Mouse (Mus musculus) MEL (cell line): ENCODE measurements around the gene Bbs12. TPM values are rescaled to one million over a fixed set of nuclear protein-coding genes. Genes with fewer than 3 reads are reported as not detected.

Source experiments
- DNase-seq: peaks from one replicate; pipeline ENCODE4 v3.0.0; 2011; ENCODE audit warnings: low read depth, low spot score
- H3K27ac ChIP-seq: 2 replicates; pipeline ENCODE4 v1.5.1; 2012; ENCODE audit warnings: low read depth, mild to moderate bottlenecking, control low read depth, low read length, moderate library complexity; ENCODE audit not compliant: control insufficient read depth
- H3K27me3 ChIP-seq, 2 experiments: fragments of 150-350 bp in 1 of 2; sonication (generic) in 1 of 2; 2 replicates each; pipeline ENCODE4 v1.6.1; 2012; ENCODE audit warnings: low read length in 2 of 2, mild to moderate bottlenecking in 2 of 2, improper control_type of control experiment in 1 of 2, moderate library complexity in 1 of 2; ENCODE audit not compliant: insufficient read depth in 2 of 2, control insufficient read depth in 1 of 2
- H3K36me3 ChIP-seq, 2 experiments: 2 replicates each; pipeline ENCODE4 v1.6.1; 2012 to 2014; ENCODE audit warnings: low read length in 2 of 2, improper control_type of control experiment in 1 of 2, inconsistent platforms in 1 of 2, mild to moderate bottlenecking in 1 of 2; ENCODE audit not compliant: insufficient read depth in 2 of 2, control insufficient read depth in 1 of 2
- H3K4me1 ChIP-seq, 2 experiments: fragments of 150-350 bp in 1 of 2; sonication (generic) in 1 of 2; 2 replicates each; pipeline ENCODE4 v1.6.1; 2012; ENCODE audit warnings: low read length in 2 of 2, improper control_type of control experiment in 1 of 2, mild to moderate bottlenecking in 1 of 2; ENCODE audit not compliant: insufficient read depth in 2 of 2, control insufficient read depth in 1 of 2
- H3K4me3 ChIP-seq, 2 experiments: fragments of 150-350 bp in 1 of 2; sonication (generic) in 1 of 2; 2 replicates each; pipeline ENCODE4 v1.5.1; 2012; ENCODE audit warnings: low read depth in 2 of 2, low read length in 2 of 2, mild to moderate bottlenecking in 2 of 2, moderate library complexity in 2 of 2, control low read depth in 1 of 2, improper control_type of control experiment in 1 of 2; ENCODE audit not compliant: control insufficient read depth in 1 of 2, insufficient read depth in 1 of 2
- H3K79me2 ChIP-seq: 2 replicates; pipeline ENCODE4 v1.6.1; 2012; ENCODE audit warnings: mild to moderate bottlenecking, low read length, moderate library complexity; ENCODE audit not compliant: control insufficient read depth, poor library complexity, insufficient read depth
- H3K9ac ChIP-seq: 2 replicates; pipeline ENCODE4 v1.6.1; 2012; ENCODE audit warnings: low read depth, mild to moderate bottlenecking, control low read depth, low read length, moderate library complexity; ENCODE audit not compliant: control insufficient read depth, poor library complexity, severe bottlenecking
- H3K9me3 ChIP-seq: fragments of 150-350 bp; sonication (generic); replicated peaks from 2 replicates; pipeline ENCODE4 v1.6.1; 2012; ENCODE audit warnings: mild to moderate bottlenecking, low read length, improper control_type of control experiment, moderate library complexity; ENCODE audit not compliant: insufficient read depth
- BHLHE40 ChIP-seq: IDR thresholded peaks from 2 replicates; pipeline ENCODE4 v1.6.1; 2012; ENCODE audit warnings: low read depth, mild to moderate bottlenecking, inconsistent platforms, low read length, improper control_type of control experiment, borderline replicate concordance
- CHD2 ChIP-seq: IDR thresholded peaks from 2 replicates; pipeline ENCODE4 v1.6.1; 2011; ENCODE audit warnings: low read length, improper control_type of control experiment
- CTCF ChIP-seq, 3 experiments: IDR thresholded peaks in 2 of 3; conservative IDR thresholded peaks in 1 of 3; 2 replicates each; pipeline ENCODE4 v1.5.1; 2011 to 2012; ENCODE audit warnings: low read length in 3 of 3, low read depth in 2 of 3, mild to moderate bottlenecking in 2 of 3, improper control_type of control experiment in 1 of 3, inconsistent platforms in 1 of 3, mixed read lengths in 1 of 3, moderate library complexity in 1 of 3; ENCODE audit not compliant: control insufficient read depth in 1 of 3, insufficient read depth in 1 of 3, poor library complexity in 1 of 3, severe bottlenecking in 1 of 3
- MYB ChIP-seq: IDR thresholded peaks from 2 replicates; pipeline ENCODE4 v1.6.1; 2011; ENCODE audit warnings: mild to moderate bottlenecking, low read depth, low read length, improper control_type of control experiment
- NRF1 ChIP-seq: IDR thresholded peaks from 2 replicates; pipeline ENCODE4 v1.6.1; 2014; ENCODE audit warnings: low read depth, mild to moderate bottlenecking, inconsistent platforms, low read length, improper control_type of control experiment, moderate library complexity; ENCODE audit not compliant: poor library complexity, insufficient read depth, severe bottlenecking
- RAD21 ChIP-seq: IDR thresholded peaks from 2 replicates; pipeline ENCODE4 v1.6.1; 2011; ENCODE audit warnings: mild to moderate bottlenecking, low read depth, low read length, improper control_type of control experiment
- SIN3A ChIP-seq: IDR thresholded peaks from 2 replicates; pipeline ENCODE4 v1.6.1; 2012; ENCODE audit warnings: low read length, improper control_type of control experiment, inconsistent platforms
- TAL1 ChIP-seq: IDR thresholded peaks from 2 replicates; pipeline ENCODE4 v1.6.1; 2012; ENCODE audit warnings: mild to moderate bottlenecking, inconsistent platforms, low read length, moderate library complexity, mixed read lengths
- TBP ChIP-seq: IDR thresholded peaks from 2 replicates; pipeline ENCODE4 v1.8.0; 2011; ENCODE audit warnings: low read depth, low read length, improper control_type of control experiment
- UBTF ChIP-seq: IDR thresholded peaks from 2 replicates; pipeline ENCODE4 v1.6.1; 2012; ENCODE audit warnings: low read depth, mild to moderate bottlenecking, inconsistent platforms, low read length, improper control_type of control experiment, moderate library complexity, borderline replicate concordance; ENCODE audit not compliant: insufficient read depth
- USF1 ChIP-seq: IDR thresholded peaks from 2 replicates; pipeline ENCODE4 v1.6.1; 2014; ENCODE audit warnings: low read depth, mild to moderate bottlenecking, inconsistent platforms, low read length, improper control_type of control experiment, moderate library complexity
- polyA plus RNA-seq, 2 experiments: library from polyadenylated mRNA; stranded (reverse) in 1 of 2; unstranded in 1 of 2; fragments of >175 nt in 1 of 2; fragments of >200 nt in 1 of 2; gene quantifications; 2 replicates each; pipeline versions ENCODE4 v1.2.1 to v1.2.4; 2012; ENCODE audit warnings: low replicate concordance in 2 of 2, low read depth in 1 of 2; ENCODE audit not compliant: insufficient read length in 2 of 2, insufficient read depth in 1 of 2, missing spikeins in 1 of 2
- total RNA-seq: library from RNA; depleted of rRNA; stranded (reverse); fragments of 300-350 nt; gene quantifications from 2 replicates; pipeline ENCODE4 v1.2.3, GENCODE M21; 2012

Bbs12 gene
- total and polyA plus RNA-seq, 3 experiments: 5.7 to 7.1 TPM; not detected in 1

DNA sequence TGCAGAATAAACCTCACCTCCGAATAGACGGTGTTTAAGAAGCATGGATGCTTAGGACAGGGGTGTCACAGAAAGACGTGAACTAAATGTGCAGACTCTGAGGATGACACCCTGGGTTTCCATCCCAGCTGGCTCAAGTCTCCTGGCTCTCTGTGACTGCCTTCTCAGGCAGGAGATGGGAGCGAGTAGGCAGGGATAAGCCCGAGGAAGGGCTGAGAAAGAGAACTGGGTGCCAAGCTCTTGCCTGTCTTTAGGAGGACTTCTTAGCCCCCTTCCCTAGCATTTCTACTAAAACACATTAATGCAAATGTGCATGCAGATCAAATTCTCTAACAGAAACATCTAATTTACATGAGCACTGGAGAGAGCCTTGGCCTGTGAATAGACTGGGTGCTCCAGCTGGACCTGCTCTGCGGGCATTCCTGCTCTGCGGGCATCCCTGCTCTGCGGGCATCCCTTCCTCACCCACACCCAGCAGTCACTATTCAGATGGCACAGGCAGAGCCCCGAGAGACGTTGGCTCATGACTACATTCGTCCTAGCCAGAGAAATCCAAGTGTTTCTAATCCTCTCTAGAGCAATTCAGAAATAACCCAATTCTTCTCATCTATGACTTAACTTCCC, 29.9 kb upstream of the Bbs12 start:
- Histone ChIP-seq H3K4me1 (peaks cover 3 to 10% of the 10 kb centered on the region in 2 experiments; a peak in 2 of 4 replicates), H3K4me3 (no peak overlapping the region), H3K9ac (no peak overlapping the region)
- no peak for DNase-seq
- TF ChIP-seq CTCF (IDR thresholded peaks at IDR 0.05 in 2 of 3, conservative IDR thresholded peaks at IDR 0.05 in 1 of 3; ENCODE audit: control insufficient read depth in 1 of 3, insufficient read depth in 1 of 3, low read depth in 2 of 3, low read length in 3 of 3, poor library complexity in 1 of 3, severe bottlenecking in 1 of 3) (no peak), NRF1 (no peak), TBP (no peak)
- TF ChIP-seq, all 39 proteins: peak for 0
- Histone ChIP-seq H3K9me3 (no peaks in the 10 kb centered on the region), H3K27me3 (no peaks in the 10 kb centered on the region), H3K79me2 (no peaks in the 10 kb centered on the region), H3K27ac (no peak overlapping the region), H3K36me3 (peaks cover 0 to 4% of the 10 kb centered on the region in 2 experiments; a peak in 2 of 4 replicates)

DNA sequence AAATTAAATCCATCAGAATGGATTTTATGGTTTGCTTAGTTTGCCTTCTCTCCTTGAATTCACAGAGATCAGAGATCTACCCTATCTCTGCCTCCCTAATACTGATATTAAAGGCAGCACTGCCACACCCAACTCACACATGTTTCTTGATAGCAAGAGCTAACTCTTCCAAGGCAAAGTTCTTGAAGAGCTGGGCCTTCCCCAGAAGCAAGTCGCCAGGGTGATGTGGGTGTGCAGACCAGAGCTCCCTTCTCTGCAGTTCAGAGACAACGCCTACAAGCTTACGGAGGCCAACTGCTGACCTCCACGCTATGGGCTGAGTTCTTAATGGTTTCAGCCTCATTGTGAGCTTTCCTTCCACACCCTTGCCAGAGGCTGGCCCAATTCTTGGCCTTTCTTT, 29.1 kb upstream of the Bbs12 start:
- TF ChIP-seq TBP (no peak), CHD2 (no peak), TAL1 (no peak), MYB (no peak), SIN3A (no peak), UBTF (no peak), USF1 (no peak)
- TF ChIP-seq, all 39 proteins: peak for 0
- Histone ChIP-seq H3K27ac (no peak overlapping the region), H3K9ac (no peak overlapping the region), H3K9me3 (no peaks in the 10 kb centered on the region), H3K27me3 (no peaks in the 10 kb centered on the region), H3K36me3 (peaks cover 0 to 4% of the 10 kb centered on the region in 2 experiments; a peak in 2 of 4 replicates), H3K79me2 (no peaks in the 10 kb centered on the region), H3K4me3 (no peak overlapping the region), H3K4me1 (peaks cover 3 to 10% of the 10 kb centered on the region in 2 experiments; a peak in 2 of 4 replicates)
- DNase-seq: no peak

DNA sequence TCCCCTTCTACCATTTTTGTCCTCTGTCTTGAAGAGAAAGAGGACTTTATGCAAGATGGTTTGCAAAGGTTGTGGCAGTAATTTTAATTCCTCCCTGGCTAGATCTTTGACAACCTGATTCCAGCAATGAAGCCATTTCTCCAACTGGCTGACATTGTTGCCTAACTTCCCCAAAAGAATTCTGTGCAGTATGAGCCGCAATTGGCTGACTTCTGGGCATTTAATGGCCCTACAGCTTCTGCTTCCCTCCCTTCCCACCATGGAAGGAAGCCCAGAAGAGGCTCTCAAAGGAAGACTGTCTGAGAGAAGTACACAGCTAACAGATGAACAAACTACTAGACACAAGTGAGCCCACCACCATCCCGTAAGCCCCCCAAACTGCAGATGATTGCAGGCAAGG, 23.1 kb upstream of the Bbs12 start:
- no peak for DNase-seq
- Histone ChIP-seq H3K27ac (no peak overlapping the region), H3K27me3 (no peaks in the 10 kb centered on the region; a peak in 1 of 4 replicates), H3K4me3 (no peak overlapping the region), H3K9ac (no peak overlapping the region), H3K36me3 (no peaks in the 10 kb centered on the region), H3K9me3 (no peaks in the 10 kb centered on the region), H3K4me1 (no peaks in the 10 kb centered on the region), H3K79me2 (no peaks in the 10 kb centered on the region)
- TF ChIP-seq BHLHE40: no peak
- no peak for TF ChIP-seq RAD21
